Mouse (Mus musculus): ENCODE results near the gene Tsen2.

Tsen2 gene

GRCm38 (mm10) chr6:115544442-115544970 lies at the start of gene Tsen2:
TSS of gene Tsen2 (plus strand) at chr6:115544664.
- DNase-seq = peak; percentile 97

DNA sequence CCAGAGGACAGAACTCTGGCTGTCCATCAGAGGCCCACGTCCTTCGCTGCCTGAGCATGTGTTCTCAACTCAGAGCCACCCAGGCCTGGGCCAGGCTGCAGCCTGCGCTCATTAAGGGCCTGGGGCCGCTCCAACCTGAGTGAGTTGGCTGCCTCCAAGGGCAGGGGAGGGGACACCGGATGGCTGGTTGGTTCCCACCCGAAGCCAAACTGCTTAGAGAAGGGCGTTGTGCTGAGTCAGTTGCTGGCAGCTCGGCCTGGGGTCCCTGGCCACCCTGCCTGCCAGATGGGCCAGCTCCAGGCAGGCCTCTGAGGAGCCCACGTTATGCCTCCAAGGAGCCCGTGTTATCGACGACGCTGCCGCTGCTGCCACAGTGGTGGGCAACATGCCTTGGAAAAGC lies 44.9 kb upstream of the Tsen2 start:
- peak; percentile 26 for DNase-seq

DNA sequence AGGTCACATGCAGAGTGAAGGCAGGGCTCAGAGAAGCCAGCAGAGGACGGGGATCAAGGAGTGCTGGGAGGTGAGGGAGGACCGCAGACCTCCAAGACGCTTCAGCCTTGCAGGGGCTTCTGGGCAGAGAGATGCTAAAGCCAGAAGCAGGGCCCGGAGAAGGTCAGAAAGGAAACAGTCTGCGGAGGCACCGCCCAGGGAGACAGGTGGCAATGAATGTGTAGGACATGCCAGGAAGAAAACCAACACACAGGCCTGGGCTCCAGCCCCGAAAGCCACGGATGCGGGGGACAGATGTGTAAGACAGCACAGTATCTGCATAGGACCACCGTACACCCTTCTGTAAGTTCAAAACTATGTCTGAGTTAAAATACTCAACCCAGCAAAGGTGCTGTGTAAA lies 44.2 kb upstream of the Tsen2 start:
- DNase-seq = no peak

DNA sequence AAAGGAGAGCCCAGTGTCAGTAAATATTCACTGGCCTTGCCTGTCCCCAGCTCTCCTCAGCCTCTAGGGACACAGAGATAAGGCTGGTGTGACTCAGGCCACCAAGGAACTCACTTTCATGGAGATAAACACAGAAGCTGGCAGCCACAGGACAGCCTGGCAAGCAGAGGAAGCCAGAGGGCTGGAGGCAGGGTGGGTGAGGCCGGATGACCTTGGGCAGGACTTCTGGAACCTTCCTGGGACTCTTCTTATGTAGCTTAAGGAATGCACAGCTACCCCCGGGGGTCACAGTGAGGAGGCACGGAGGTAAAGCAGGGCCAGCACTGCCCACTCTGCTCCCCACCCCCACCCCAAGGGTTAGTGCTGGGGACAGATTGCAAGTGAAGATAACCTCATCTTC lies 43.3 kb upstream of the Tsen2 start:
- no peak for DNase-seq

GRCm38 (mm10) chr6:115503038-115503437 lies 41.4 kb upstream of the Tsen2 start:
- no peak for DNase-seq

GRCm38 (mm10) chr6:115503549-115504159 lies 40.8 kb upstream of the Tsen2 start:
- no peak for DNase-seq

DNA sequence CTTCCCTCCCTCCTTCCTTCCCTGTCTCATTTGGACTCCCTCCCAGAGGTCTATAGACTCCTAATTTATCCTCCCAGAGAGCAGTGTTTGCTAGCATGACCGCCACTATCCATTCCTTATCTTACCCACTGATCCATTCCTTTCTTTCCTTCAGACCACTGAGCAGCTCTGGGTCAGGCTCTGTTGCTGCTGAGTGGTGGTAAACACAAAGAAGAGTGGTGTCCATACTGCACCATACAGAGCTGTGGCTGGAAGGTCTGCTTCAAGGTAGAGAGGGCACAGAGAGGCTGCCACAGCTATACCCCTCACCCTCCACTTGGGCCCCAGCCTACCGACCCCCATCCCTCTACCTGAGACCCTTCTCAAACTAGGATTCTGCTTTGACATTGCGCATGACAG lies 40.3 kb upstream of the Tsen2 start:
- no peak for DNase-seq

- DNase-seq = no peak
Measured at GRCm38 (mm10) chr6:115504915-115505314, 39.5 kb upstream of the Tsen2 start.

DNA sequence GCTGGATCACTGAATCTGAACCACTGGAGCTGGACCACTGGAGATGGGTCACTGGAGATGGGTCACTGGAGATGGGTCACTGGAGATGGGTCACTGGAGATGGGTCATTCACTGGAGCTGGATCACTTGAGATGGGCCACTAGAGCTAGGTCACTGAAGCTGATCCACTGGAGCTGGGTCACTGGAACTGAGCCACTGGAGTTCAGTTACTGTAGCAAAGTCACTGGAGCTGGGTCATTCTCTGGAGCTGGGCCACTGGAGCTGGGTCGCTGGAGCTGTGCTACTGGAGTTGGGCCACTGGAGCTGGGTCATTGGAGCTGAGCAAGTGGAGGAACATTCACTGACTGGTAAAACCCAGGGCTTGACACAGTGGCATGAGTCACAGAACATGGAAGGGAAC lies 38.0 kb upstream of the Tsen2 start:
- no peak for DNase-seq

GRCm38 (mm10) chr6:115511447-115511846 lies 33.0 kb upstream of the Tsen2 start:
- no peak for DNase-seq

DNA sequence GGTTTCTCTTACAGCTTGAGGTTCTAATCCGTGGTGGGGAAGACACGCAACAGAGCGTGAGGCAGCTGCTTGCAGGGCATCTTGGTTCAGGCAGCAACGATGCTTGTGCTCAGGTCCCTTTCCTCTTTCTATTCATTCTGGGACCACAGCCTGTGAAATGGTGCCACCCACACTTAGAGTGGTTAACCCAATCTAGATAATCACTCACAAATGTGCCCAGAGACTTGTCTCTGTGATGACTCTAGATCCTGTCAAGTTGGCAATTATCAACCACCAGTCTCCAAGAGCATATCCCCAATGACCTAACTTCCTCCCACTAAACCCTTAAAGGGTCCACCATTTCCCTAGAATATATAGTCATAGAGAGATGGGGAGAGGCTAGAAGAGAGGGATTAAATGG lies 31.3 kb upstream of the Tsen2 start:
- DNase-seq = no peak

DNA sequence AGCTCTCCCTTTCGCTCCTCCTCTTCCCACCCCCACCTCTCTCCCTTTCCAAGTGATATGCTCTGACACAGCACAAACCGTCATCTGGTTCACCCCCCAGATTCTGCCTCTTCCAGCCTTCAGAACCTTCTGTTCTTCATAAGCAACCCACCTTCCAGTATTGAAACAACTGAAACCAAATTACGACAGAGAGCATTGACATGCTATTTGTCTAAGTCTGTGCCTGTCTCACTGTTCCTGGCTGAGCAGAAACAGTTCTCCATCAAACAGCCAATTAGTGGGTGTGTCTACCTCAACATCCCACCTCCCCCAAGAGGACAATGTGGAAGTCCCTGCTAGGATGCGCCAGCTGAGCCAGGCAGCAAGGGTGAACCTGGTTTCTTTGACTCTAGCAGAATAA lies 26.6 kb upstream of the Tsen2 start:
- no peak for DNase-seq

- no peak for DNase-seq
Measured at GRCm38 (mm10) chr6:115518352-115518751, 26.1 kb upstream of the Tsen2 start.

- no peak for DNase-seq
Measured at GRCm38 (mm10) chr6:115519275-115519699, 25.2 kb upstream of the Tsen2 start.

- DNase-seq = no peak
Measured at GRCm38 (mm10) chr6:115521923-115522322, 22.5 kb upstream of the Tsen2 start.

DNA sequence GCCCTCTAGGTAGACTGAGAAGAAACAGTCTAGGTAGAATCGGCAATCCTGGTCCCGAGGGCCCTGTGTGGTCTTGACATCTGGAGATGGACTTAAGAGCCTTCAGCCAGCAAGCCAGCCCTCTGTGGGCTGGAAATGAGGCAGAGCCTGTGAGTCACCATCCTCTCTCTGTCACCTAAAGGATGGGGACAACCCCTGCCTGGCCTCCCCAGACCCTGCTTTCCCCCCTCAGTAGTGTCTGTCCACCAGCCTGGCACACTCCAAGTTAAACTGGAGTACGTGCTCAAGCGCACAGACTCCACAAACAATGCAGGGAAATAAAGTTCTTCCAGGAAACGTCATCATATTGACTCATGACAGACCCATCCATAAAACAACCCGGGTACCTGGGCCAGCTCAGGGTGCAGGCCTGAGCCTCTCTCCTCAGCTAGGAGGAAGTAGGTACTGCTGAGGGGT lies 21.7 kb upstream of the Tsen2 start:
- no peak for DNase-seq

DNA sequence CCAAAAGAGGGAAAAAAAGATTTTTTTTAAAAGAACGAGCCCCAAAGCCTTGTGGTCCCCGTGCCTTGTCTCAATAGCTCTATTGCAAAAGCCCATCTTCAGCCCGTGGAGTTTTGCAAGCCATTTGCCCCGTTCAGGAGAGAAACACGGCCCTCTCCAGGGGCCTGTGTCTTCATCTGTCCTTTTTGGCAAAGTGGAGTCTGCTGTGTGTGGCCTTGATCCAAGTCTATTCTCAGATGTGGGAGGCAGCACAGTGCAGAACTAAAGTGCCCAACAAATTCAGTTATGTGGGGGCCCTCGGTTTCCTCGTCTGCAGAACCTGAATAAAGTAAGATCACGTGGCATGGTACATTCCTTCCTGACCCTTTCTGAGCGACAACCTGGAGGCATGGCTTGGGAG lies 21.3 kb upstream of the Tsen2 start:
- peak; percentile 82 for DNase-seq

DNA sequence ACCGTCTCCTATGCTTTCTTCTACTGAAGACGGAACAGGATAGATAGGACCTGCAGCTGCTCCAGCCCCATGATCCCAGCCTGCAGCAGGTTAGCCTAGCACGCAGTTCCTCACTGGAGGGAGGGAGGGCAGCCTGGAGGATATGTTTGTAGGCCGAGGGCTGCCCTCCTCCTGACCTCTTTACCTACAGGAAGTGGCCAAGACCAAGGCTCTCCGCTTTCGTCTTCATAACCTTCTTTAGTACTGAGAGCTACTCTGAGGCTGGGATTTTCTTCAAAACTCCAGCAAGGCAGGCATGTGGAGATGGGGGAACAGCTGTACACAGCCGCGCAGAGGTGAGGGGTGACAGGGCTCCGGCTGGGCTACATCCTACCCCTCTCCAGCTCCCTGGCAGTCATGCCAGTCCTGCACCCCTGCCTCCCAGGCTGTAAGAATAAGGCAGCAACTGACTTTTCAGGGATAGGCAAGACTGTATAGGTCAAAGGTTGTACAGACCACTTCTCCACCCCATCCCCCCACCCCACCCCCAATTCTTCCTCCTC lies 19.9 kb upstream of the Tsen2 start:
- no peak for DNase-seq

- DNase-seq = no peak
Measured at GRCm38 (mm10) chr6:115527418-115527817, 17.0 kb upstream of the Tsen2 start.

DNA sequence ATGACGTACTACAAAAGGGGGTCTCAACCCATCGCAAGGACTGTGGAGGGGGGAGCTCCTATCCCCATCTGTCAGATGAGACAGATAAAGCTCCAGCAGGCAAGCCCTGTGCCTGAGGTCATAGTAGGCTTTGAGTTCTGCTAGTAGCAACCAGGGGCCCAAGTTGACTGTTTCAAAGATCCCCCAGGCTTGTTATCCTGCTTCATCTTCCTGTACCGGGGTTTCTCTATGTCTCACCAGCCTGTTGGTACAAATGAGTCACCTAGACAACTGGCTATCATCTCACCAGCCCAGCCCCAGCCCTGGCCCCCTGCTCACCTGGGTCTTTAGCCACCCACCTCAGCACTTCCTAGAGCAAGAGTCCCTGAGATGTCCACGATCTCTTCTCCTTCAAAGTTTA lies 16.1 kb upstream of the Tsen2 start:
- DNase-seq = no peak

GRCm38 (mm10) chr6:115534617-115535016 lies 9.8 kb upstream of the Tsen2 start:
- peak; percentile 41 for DNase-seq

DNA sequence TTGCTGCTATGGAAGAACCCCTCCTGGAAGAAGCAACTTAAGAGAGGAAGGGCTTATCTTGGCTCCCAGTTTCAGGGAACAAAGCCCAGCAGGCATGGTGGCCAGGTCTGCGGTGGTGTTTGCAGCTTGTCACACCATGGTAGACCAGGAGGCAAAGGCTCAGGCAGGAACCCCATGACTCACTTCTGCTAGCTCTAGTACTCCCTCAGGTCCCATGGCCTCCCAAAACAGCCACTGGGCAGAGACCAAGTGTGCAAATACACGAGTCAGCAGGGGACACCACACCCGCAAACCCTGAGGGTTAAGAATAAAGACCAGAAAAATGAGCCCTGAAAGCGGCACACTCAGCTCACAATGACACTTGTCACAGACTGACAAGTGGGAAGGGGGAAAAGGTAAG lies 8.3 kb upstream of the Tsen2 start:
- no peak for DNase-seq

- DNase-seq = peak; percentile 82
Measured at GRCm38 (mm10) chr6:115538645-115539429, 5.6 kb upstream of the Tsen2 start.

DNA sequence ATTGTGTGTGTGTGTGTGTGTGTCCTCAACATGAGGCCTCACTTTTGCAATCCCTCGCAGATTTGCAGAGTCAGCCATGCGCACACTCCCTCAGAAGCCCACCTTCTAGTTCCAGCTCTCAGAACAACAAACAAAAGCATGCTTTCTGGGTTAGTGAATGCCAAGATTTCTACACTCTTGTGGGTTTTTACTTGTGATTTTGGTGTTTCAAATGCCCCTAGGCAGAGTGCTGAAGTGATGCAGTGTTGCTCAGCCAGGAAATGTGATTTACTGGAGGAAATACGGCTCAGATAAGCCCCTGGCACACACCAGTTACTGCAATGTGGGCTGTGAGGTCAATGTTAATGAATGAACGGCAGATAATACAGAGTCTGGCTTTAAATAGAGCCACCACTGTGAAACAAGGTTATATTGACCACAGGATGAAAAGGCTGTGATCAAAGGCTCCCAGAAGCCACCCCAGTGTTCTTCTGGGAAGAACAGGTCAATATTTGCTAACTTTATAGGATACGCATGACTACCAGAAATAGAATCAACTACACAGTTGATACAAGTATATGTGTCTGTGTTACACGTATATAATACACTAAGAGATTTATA lies 2.7 kb upstream of the Tsen2 start:
- no peak for DNase-seq

Data from cerebellum, adult 9-11 months (tissue).